In the genomic region with DNA sequence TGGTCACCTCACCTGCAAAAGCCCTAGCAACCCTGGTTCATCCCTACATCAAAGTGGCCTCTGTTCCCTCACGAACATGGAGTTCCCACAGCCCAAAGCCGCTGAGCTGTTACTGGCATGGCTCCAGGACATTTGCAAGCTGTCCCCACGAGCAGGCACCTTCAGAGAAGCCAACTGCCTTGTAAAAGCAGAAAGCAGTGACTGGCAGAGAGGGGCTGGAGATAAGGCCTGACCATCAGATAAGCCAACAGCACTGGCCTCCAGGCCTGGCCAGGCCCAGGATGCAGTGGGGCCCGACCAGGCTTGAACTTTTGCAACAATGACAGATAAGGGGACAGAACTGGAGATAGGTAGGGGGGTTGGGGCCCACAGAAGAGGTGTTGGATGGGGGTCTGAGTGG, we compare ENCODE assay signal across 12 mouse cellular contexts. TPM values are rescaled to one million over a fixed set of nuclear protein-coding genes. Genes with fewer than 3 reads are reported as not detected.
DNase-seq lines count a peak whose midpoint lies in the region; ATAC-seq and TF ChIP-seq lines count a peak whose summit lies in the region.
"Had no signal": no experiment of that assay in that cellular context is flagged by ENCODE, and none has a peak within 500 bp of the region (broad histone marks: within the 10 kb centered on the region; RNA-seq: fewer than 3 reads in every experiment).

No protein-coding gene starts in this region.

- H3K36me3 ChIP-seq in heart, embryonic 13.5 days, result no peaks in the 10 kb centered on the region
- H3K36me3 ChIP-seq in heart, adult 2 months (ENCODE audit: control insufficient read depth, insufficient read depth, low read length), result no peaks in the 10 kb centered on the region
- no peaks in the 10 kb centered on the region for H3K36me3 ChIP-seq in liver, embryonic 12.5 days
- H3K36me3 ChIP-seq: embryonic facial prominence, embryonic 12.5 days; limb, embryonic 13.5 days had no signal

- intact Hi-C loops in heart, adult 2 months (cut with DNase I), result no loop called here
- intact Hi-C loops in gastrocnemius, adult 2 months (cut with DNase I), result no loop called here

- no peak overlapping the region for H3K4me3 ChIP-seq in heart, embryonic 13.5 days
- no peak overlapping the region for H3K4me3 ChIP-seq in heart, adult 2 months
- H3K4me3 ChIP-seq in liver, embryonic 12.5 days, result peak overlapping the region; percentile 33
- no peak overlapping the region for H3K4me3 ChIP-seq in gastrocnemius, adult 2 months
- H3K4me3 ChIP-seq: embryonic facial prominence, embryonic 12.5 days; limb, embryonic 13.5 days had no signal

- H3K27me3 ChIP-seq in heart, embryonic 13.5 days (replicated peaks), result peaks cover 72% of the 10 kb centered on the region
- no peaks in the 10 kb centered on the region for H3K27me3 ChIP-seq in heart, adult 2 months (ENCODE audit: control insufficient read depth, insufficient read depth, low read length)
- H3K27me3 ChIP-seq in liver, embryonic 12.5 days (replicated peaks), result no peaks in the 10 kb centered on the region

- no peak for TF ChIP-seq CTCF in heart, adult 2 months (IDR thresholded peaks at IDR 0.05)
- TF ChIP-seq CTCF in brain, embryonic 14.5 days (IDR thresholded peaks at IDR 0.05; ENCODE audit: borderline replicate concordance, extremely low read depth, insufficient read depth, insufficient read length), result no peak
- no peak for TF ChIP-seq CTCF in gastrocnemius, adult 2 months (IDR thresholded peaks at IDR 0.05)

- WGBS in heart, embryonic 13.5 days, result 5% methylated on average over 4 of the region's 4 CpGs
- WGBS in heart, adult 2 months, result 15% methylated on average over 4 of the region's 4 CpGs
- WGBS in liver, embryonic 12.5 days (ENCODE audit: insufficient replicate concordance), result 7% methylated on average over 4 of the region's 4 CpGs

- H3K27ac ChIP-seq in heart, embryonic 13.5 days (replicated peaks), result peak overlapping the region; percentile 56
- no peak overlapping the region for H3K27ac ChIP-seq in heart, adult 2 months
- peak overlapping the region; percentile 99 for H3K27ac ChIP-seq in liver, embryonic 12.5 days
- H3K27ac ChIP-seq in gastrocnemius, adult 2 months, result no peak overlapping the region
- H3K27ac ChIP-seq: embryonic facial prominence, embryonic 12.5 days; limb, embryonic 13.5 days had no signal

- peak overlapping the region; percentile 63 for H3K4me2 ChIP-seq in heart, embryonic 13.5 days
- H3K4me2 ChIP-seq in liver, embryonic 12.5 days, result peak overlapping the region; percentile 71
- H3K4me2 ChIP-seq: embryonic facial prominence, embryonic 12.5 days had no signal

- TF ChIP-seq EP300 in heart, adult 2 months (IDR thresholded peaks at IDR 0.05; ENCODE audit: insufficient read depth, low read depth, low read length), result no peak

- no peak for DNase-seq in heart, adult 2 months
- peak; percentile 93 for DNase-seq in 416B (ENCODE audit: low read depth)
- peak; percentile 41 for DNase-seq in brain, embryonic 14.5 days (ENCODE audit: low read depth)
- no peak for DNase-seq in frontal cortex, postnatal 14 days (ENCODE audit: low spot score in 2 of 2)
- no peak for DNase-seq in gastrocnemius, adult 2 months
- DNase-seq in lung, postnatal 25 days (ENCODE audit: low spot score), result no peak

- peaks cover 3% of the 10 kb centered on the region; the same call in 1 of the 2 replicates for H3K9me3 ChIP-seq in heart, embryonic 13.5 days
- H3K9me3 ChIP-seq in liver, embryonic 12.5 days (replicated peaks), result no peaks in the 10 kb centered on the region
- H3K9me3 ChIP-seq: embryonic facial prominence, embryonic 12.5 days; limb, embryonic 13.5 days had no signal

- H3K9ac ChIP-seq in heart, embryonic 13.5 days, result peak overlapping the region; percentile 28; the same call in 1 of the 2 replicates
- H3K9ac ChIP-seq in heart, adult 2 months (ENCODE audit: low read depth, low read length), result no peak overlapping the region
- peak overlapping the region; percentile 69 for H3K9ac ChIP-seq in liver, embryonic 12.5 days
- H3K9ac ChIP-seq: embryonic facial prominence, embryonic 12.5 days; limb, embryonic 13.5 days had no signal

- TF ChIP-seq POLR2A in heart, adult 2 months (IDR thresholded peaks at IDR 0.05; ENCODE audit: insufficient read depth, low read depth, low read length), result no peak
- no peak for TF ChIP-seq POLR2A in brain, embryonic 14.5 days (IDR thresholded peaks at IDR 0.05; ENCODE audit: borderline replicate concordance, extremely low read depth, insufficient read depth, insufficient read length, poor library complexity, severe bottlenecking)

- no peaks in the 10 kb centered on the region for H3K79me2 ChIP-seq in heart, adult 2 months (replicated peaks; ENCODE audit: control insufficient read depth, insufficient read depth, low read length)

- H3K4me1 ChIP-seq in heart, embryonic 13.5 days, result peaks cover 43% of the 10 kb centered on the region
- no peaks in the 10 kb centered on the region for H3K4me1 ChIP-seq in heart, adult 2 months (ENCODE audit: control insufficient read depth, insufficient read depth, low read length)
- H3K4me1 ChIP-seq in liver, embryonic 12.5 days, result peaks cover 70% of the 10 kb centered on the region
- H3K4me1 ChIP-seq: embryonic facial prominence, embryonic 12.5 days; limb, embryonic 13.5 days had no signal

- ATAC-seq in heart, embryonic 13.5 days (ENCODE audit: extremely low read depth, insufficient number of reproducible peaks, low FRiP score, low TSS enrichment), result peak; percentile 59; the same call in 1 of the 2 replicates
- ATAC-seq in liver, embryonic 12.5 days, result peak; percentile 51

RNA-seq across cellular contexts. Expression of gene Ano1, which starts 36.9 kb away (rescaled TPM):
- polyA plus RNA-seq in heart, embryonic 13.5 days (2015; fragmentation: Nextera tagmentation; extraction: Ambion mirVana), result 8.3 and 8.4 TPM in 2 replicates
- 10 to 100 TPM; 11.1 to 11.7 TPM for total RNA-seq in heart, adult 2 months (2021)
- polyA plus RNA-seq in heart, adult 2 months (2012; rRNA removed), result 11.7 and 12.5 TPM in 2 replicates
- polyA plus RNA-seq in brain, embryonic 14.5 days (2012; rRNA removed), result 12.9 and 13.4 TPM in 2 replicates
- 5.7 and 7.2 TPM in 2 replicates for polyA plus RNA-seq in liver, embryonic 12.5 days (2016; fragmentation: Nextera tagmentation; extraction: Ambion mirVana)
- 1 to 10 TPM; 2.9 to 3.7 TPM for total RNA-seq in gastrocnemius, adult 2 months (2021)

RNA-seq across cellular contexts. Expression of gene Fgf3, which starts 49.3 kb away (rescaled TPM):
- 0.18 and 0.20 TPM in 2 replicates for polyA plus RNA-seq in heart, embryonic 13.5 days (2015; fragmentation: Nextera tagmentation; extraction: Ambion mirVana)
- not detected for total RNA-seq in heart, adult 2 months (2021)
- polyA plus RNA-seq in heart, adult 2 months (2012; rRNA removed), result not detected in 2 replicates
- 8.6 and 15.4 TPM in 2 replicates for polyA plus RNA-seq in brain, embryonic 14.5 days (2012; rRNA removed)
- polyA plus RNA-seq in liver, embryonic 12.5 days (2016; fragmentation: Nextera tagmentation; extraction: Ambion mirVana), result 0.20 and 0.47 TPM in 2 replicates
- total RNA-seq in gastrocnemius, adult 2 months (2021), result not detected

RNA-seq across cellular contexts. Expression of gene Fgf4, which starts 58.5 kb away (rescaled TPM):
- polyA plus RNA-seq in heart, embryonic 13.5 days (2015; fragmentation: Nextera tagmentation; extraction: Ambion mirVana), result 0.08 TPM in 1 of 2 replicates, not detected in the other
- total RNA-seq in heart, adult 2 months (2021), result not detected
- not detected in 2 replicates for polyA plus RNA-seq in heart, adult 2 months (2012; rRNA removed)
- not detected in 2 replicates for polyA plus RNA-seq in brain, embryonic 14.5 days (2012; rRNA removed)
- not detected in 2 replicates for polyA plus RNA-seq in liver, embryonic 12.5 days (2016; fragmentation: Nextera tagmentation; extraction: Ambion mirVana)
- not detected for total RNA-seq in gastrocnemius, adult 2 months (2021)
- total RNA-seq: hematopoietic stem cell, adult 5-6 weeks had no signal
- polyA plus RNA-seq: spleen, adult 2 months had no signal

Comparison
In these comparisons a context has a peak if more than half of its experiments do, and no peak if none do; other contexts are left out.
1. H3K27ac ChIP-seq: peak in heart, embryonic 13.5 days (single experiment) and liver, embryonic 12.5 days (single experiment); none in heart, adult 2 months (single experiment) and gastrocnemius, adult 2 months (single experiment).
2. DNase-seq: peak in 416B (single experiment) and brain, embryonic 14.5 days (single experiment); none in heart, adult 2 months (0 of 2), frontal cortex, postnatal 14 days (0 of 2), gastrocnemius, adult 2 months (single experiment) and lung, postnatal 25 days (single experiment).